Mouse (Mus musculus): ENCODE results near the gene Rpl6.

Gene Rpl6

GRCm38 (mm10) chr5:121204132-121205089, at the start of gene Rpl6:
Gene Rpl6, plus strand, starts transcription at chr5:121204481.
- DNase-seq (ENCODE audit: extremely low spot score): peak; percentile 84

GRCm38 (mm10) chr5:121156121-121156520, 48.2 kb upstream of the Rpl6 start:
- no peak for DNase-seq (ENCODE audit: extremely low spot score)

- no peak for DNase-seq (ENCODE audit: extremely low spot score)
Observed at GRCm38 (mm10) chr5:121157017-121157416, 47.3 kb upstream of the Rpl6 start.

DNA sequence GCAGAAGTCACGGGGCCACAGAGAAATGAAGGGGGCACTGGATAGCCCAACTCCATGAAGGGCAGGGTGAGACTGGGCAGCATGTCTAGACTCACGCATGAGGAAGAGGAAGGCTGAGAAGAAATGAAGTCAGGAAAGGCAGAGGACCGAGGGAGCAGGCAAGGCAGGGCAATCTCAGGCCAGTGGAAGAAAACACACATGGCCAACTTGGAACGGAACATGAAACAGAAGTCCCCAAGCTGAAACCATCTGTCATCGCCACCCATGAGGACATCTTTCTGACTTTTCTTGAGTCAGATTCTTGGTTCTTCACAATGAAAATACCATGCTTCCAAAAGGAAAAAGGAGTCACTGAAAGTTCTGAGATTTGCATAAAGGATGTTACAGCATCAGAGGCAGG, 46.8 kb upstream of the Rpl6 start:
- no peak for DNase-seq (ENCODE audit: extremely low spot score)

GRCm38 (mm10) chr5:121158966-121159365, 45.3 kb upstream of the Rpl6 start:
- DNase-seq (ENCODE audit: extremely low spot score): no peak

GRCm38 (mm10) chr5:121162285-121162684, 42.0 kb upstream of the Rpl6 start:
- no peak for DNase-seq (ENCODE audit: extremely low spot score)

GRCm38 (mm10) chr5:121162923-121163322, 41.4 kb upstream of the Rpl6 start:
- DNase-seq (ENCODE audit: extremely low spot score): no peak

GRCm38 (mm10) chr5:121166884-121167283, 37.4 kb upstream of the Rpl6 start:
- no peak for DNase-seq (ENCODE audit: extremely low spot score)

DNA sequence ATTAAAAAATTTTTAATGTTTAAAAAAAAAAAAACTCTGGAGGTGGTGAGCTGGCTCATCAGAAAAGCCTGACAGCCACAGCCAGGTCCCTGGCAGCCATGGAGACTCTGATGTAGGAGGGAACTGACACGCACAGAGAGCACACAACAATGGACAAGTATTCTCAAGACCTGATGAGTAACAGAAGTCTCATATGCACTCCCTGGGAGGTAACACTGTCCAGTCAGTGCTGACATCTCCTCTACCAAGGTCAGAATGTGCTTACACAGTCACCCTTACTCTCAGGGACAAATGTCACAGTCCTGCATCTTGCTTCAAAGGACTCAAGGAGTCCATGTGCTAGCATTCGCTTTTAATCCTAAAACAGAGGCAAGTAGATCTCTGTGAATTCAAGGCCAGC, 34.7 kb upstream of the Rpl6 start:
- DNase-seq (ENCODE audit: extremely low spot score): no peak

- no peak for DNase-seq (ENCODE audit: extremely low spot score)
Observed at GRCm38 (mm10) chr5:121172835-121173234, 31.4 kb upstream of the Rpl6 start.

- no peak for DNase-seq (ENCODE audit: extremely low spot score)
Observed at GRCm38 (mm10) chr5:121179077-121179857, 25.0 kb upstream of the Rpl6 start.

DNA sequence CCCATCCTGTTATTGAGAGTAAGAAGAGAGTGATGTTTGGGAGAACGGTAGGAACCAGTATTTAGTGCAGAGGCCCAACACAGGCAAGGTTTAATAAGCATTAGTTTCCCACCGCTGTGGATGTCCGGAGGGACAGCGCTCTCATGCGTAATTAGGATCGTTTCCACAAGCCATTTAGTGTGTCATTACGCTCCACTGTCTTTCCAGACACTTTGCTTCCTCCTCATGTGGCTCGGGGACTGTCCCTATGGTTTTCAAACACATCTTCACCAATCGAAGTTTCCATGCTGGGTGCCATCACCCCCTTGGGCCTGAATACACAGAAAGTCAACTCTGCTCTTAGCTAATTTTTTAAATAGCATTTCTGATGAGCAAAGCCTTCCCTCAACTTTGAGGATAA, 21.0 kb upstream of the Rpl6 start:
- DNase-seq (ENCODE audit: extremely low spot score): no peak

DNA sequence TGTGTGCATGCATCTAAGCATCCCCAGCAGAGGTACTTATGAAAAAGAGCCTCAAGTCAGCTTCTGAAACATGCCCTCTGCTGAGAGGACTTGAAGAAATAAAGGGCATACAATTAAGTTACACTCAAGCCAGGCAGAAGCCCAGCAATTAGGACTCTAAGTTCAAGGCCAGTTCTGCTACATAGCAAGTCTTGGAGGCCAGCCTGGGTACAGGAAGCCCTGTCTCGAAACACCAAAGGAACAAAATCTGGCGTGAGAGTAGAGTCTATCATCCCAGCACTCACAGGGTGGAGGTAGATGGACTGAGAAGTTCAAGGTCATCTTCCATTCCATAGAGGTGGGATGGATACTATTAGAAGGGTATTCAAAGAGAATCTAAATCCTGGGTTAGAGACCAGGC, 19.9 kb upstream of the Rpl6 start:
- DNase-seq (ENCODE audit: extremely low spot score): no peak

- DNase-seq (ENCODE audit: extremely low spot score): peak; percentile 22
Observed at GRCm38 (mm10) chr5:121184945-121185551, 19.2 kb upstream of the Rpl6 start.

- DNase-seq (ENCODE audit: extremely low spot score): no peak
Observed at GRCm38 (mm10) chr5:121187580-121188001, 16.7 kb upstream of the Rpl6 start.

DNA sequence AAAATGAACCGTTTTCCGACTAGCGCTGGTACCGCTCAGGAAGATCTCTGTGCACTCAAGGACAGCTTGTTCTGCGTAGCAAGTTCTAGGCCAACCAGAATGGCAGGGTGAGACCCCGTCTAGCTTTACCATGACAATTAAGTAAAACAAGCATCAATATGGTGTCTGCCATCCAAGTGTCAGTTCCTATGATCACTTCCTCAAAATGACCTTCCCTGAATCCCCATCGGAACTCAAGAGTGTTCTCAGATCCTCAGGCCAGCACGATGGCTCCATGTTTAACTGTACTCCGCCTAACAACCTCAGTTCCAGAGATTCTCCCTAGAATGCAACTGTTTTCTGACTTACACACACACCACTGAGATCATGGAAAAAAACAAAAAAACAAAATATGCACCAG, 16.0 kb upstream of the Rpl6 start:
- DNase-seq (ENCODE audit: extremely low spot score): no peak

- no peak for DNase-seq (ENCODE audit: extremely low spot score)
Observed at GRCm38 (mm10) chr5:121189182-121189581, 15.1 kb upstream of the Rpl6 start.

DNA sequence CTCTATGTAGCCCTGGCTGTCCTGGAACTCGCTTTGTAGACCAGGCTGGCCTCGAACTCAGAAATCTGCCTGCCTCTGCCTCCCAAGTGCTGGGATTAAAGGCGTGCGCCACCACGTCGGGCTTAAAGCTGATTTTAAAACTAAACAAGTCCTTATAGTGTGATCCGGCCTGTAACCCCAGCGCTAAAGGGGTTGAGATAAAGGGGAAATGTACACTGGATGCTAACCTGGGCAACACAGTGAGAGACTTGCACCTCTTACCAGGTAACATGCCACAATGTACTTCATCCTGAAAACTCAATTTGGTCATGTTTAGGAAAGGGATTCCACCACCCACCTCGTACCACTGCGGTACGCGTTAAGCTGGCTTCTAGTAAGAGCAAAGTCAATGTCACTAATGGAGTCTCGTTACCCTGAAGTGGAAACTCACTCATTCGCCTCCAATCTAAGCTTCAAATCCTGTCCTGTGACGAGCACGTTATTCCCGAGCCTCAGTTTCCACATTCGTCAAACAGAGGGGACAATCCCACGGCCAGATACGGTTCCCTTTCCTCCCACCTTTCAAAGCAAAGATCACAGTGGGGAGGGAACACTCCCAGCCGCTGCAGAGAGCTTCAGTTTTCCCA, 14.0 kb upstream of the Rpl6 start:
- DNase-seq (ENCODE audit: extremely low spot score): no peak

GRCm38 (mm10) chr5:121190836-121191583, 13.3 kb upstream of the Rpl6 start, which contains the start of gene Ptpn11:
Gene Ptpn11, minus strand, starts transcription at chr5:121191397.
- peak; percentile 92 for DNase-seq (ENCODE audit: extremely low spot score)

- DNase-seq (ENCODE audit: extremely low spot score): no peak
Observed at GRCm38 (mm10) chr5:121191584-121191906, 12.7 kb upstream of the Rpl6 start.

DNA sequence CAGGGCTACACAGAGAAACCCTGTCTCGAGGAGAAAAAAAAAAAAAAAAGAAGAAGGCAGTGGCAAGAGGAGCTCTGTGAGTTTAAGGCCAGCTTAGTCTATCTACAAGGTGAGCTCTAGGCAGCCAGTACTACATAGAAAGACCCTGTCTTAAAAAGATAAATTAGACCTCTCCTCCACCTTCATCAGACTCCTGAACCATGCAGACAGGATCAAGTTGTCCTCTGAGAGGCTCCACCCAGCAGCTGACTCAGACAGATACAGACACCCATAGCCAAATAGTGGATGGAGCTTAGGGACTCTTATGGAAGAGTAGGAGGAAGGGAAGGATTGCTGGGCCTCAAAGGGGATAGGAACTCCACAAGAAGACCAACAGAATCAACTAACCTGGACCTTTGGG, 10.1 kb upstream of the Rpl6 start:
- DNase-seq (ENCODE audit: extremely low spot score): no peak
